Mouse (Mus musculus) heart, embryonic 11.5 days (tissue): ENCODE measurements around the gene Slc47a1. TPM values are rescaled to one million over a fixed set of nuclear protein-coding genes. Genes with fewer than 3 reads are reported as not detected.
A peak's percentile ranks its signal among the peaks of the same experiment; 100 is the strongest.

Experiments
- ATAC-seq: fragments of 200-750 bp; cut with Nextera tagmentation; replicated peaks from 2 replicates; pipeline ENCODE4 v1.8.0; 2017; ENCODE audit warnings: moderate library complexity; ENCODE audit not compliant: insufficient number of reproducible peaks, low FRiP score, low TSS enrichment
- H3K27ac ChIP-seq: fragments of 300-500 bp; sonication (generic); 2 replicates; pipeline ENCODE4 v1.5.1; 2014; ENCODE audit warnings: mild to moderate bottlenecking, low read depth, low read length
- H3K27me3 ChIP-seq: fragments of 300-500 bp; sonication (generic); 2 replicates; pipeline ENCODE4 v1.6.1; 2014; ENCODE audit warnings: mild to moderate bottlenecking, low read length, mixed read lengths; ENCODE audit not compliant: control insufficient read depth, insufficient read depth
- H3K36me3 ChIP-seq: fragments of 300-500 bp; sonication (generic); 2 replicates; pipeline ENCODE4 v1.6.1; 2014; ENCODE audit warnings: mild to moderate bottlenecking, low read length, moderate library complexity, mixed read lengths; ENCODE audit not compliant: control insufficient read depth, insufficient read depth
- H3K4me1 ChIP-seq: fragments of 300-500 bp; sonication (generic); 2 replicates; pipeline ENCODE4 v1.6.1; 2014; ENCODE audit warnings: low read length; ENCODE audit not compliant: control insufficient read depth, insufficient read depth
- H3K4me2 ChIP-seq: fragments of 300-500 bp; sonication (generic); 2 replicates; pipeline ENCODE4 v1.6.1; 2014; ENCODE audit warnings: mild to moderate bottlenecking, moderate library complexity
- H3K4me3 ChIP-seq: fragments of 300-500 bp; sonication (generic); 2 replicates; pipeline ENCODE4 v1.5.1; 2014; ENCODE audit warnings: low read depth, low read length
- H3K9ac ChIP-seq: fragments of 300-500 bp; sonication (generic); 2 replicates; pipeline ENCODE4 v1.6.1; 2014; ENCODE audit warnings: mild to moderate bottlenecking, low read depth, low read length, moderate library complexity
- H3K9me3 ChIP-seq: fragments of 300-500 bp; sonication (generic); replicated peaks from 2 replicates; pipeline ENCODE4 v1.6.1; 2016; ENCODE audit warnings: low read length; ENCODE audit not compliant: control insufficient read depth
- WGBS: fragments of 180-500 bp; shearing (Covaris S2); extraction: QIAGEN DNeasy Blood & Tissue Kit; methylation state at CpG from one replicate; pipeline ENCODE4 v1.1.7; 2014; ENCODE audit not compliant: insufficient replicate concordance; 5-methylcytosine and 5-hydroxymethylcytosine counted together
- polyA plus RNA-seq: library from polyadenylated mRNA; unstranded; fragments of >200 nt; fragmentation: Nextera tagmentation; extraction: Ambion mirVana; gene quantifications from 2 replicates; pipeline ENCODE4 v1.2.1, GENCODE M21; 2014

The Slc47a1 gene
- polyA plus RNA-seq, 1 experiment from 2014 or later = 20.2 TPM

- Histone ChIP-seq H3K9me3 (no peaks in the 10 kb centered on the region), H3K27ac (no peak overlapping the region), H3K27me3 (no peaks in the 10 kb centered on the region), H3K4me1 (no peaks in the 10 kb centered on the region), H3K9ac (no peak overlapping the region), H3K4me3 (no peak overlapping the region), H3K36me3 (no peaks in the 10 kb centered on the region), H3K4me2 (no peak overlapping the region)
- 68% methylated on average over 4 of the region's 4 CpGs for WGBS
- ATAC-seq = no peak
Observed at GRCm38 (mm10) chr11:61388936-61389335, 10.8 kb upstream of the Slc47a1 start.

- ATAC-seq = no peak
- Histone ChIP-seq H3K4me3 (no peak overlapping the region), H3K36me3 (no peaks in the 10 kb centered on the region), H3K4me1 (no peaks in the 10 kb centered on the region), H3K4me2 (no peak overlapping the region), H3K27ac (no peak overlapping the region), H3K9me3 (no peaks in the 10 kb centered on the region), H3K9ac (no peak overlapping the region), H3K27me3 (no peaks in the 10 kb centered on the region)
- WGBS = 58% methylated on average over 6 of the region's 6 CpGs
Observed at GRCm38 (mm10) chr11:61388012-61388411, 9.9 kb upstream of the Slc47a1 start.

DNA sequence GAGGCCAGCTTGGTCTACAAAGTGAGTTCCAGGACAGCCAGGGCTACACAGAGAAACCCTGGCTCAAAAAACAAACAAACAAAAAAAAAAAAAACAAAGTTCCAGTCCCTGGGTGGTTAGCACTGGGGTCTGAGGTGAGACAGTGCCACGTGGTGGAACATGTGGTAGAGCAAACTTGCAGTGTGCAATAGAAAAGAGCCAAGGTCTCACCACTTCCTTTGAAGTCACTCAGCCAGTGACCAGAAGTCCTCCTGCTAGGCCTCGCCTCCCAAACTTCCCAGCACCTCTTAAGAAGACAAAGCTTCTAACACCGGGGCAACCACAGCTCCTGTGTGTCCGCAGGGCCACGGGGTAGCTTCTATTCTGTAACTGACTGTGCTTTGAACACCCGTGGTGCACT, 9.1 kb upstream of the Slc47a1 start:
- Histone ChIP-seq H3K4me3 (no peak overlapping the region), H3K9me3 (no peaks in the 10 kb centered on the region), H3K36me3 (no peaks in the 10 kb centered on the region), H3K27me3 (no peaks in the 10 kb centered on the region), H3K27ac (no peak overlapping the region), H3K9ac (no peak overlapping the region), H3K4me1 (no peaks in the 10 kb centered on the region), H3K4me2 (no peak overlapping the region)
- ATAC-seq = no peak
- 66% methylated on average over 6 of the region's 6 CpGs for WGBS

GRCm38 (mm10) chr11:61385725-61386124, 7.6 kb upstream of the Slc47a1 start:
- ATAC-seq = no peak
- H3K9me3 ChIP-seq = no peaks in the 10 kb centered on the region
- 65% methylated on average over 4 of the region's 4 CpGs for WGBS

GRCm38 (mm10) chr11:61381272-61381671, 3.1 kb upstream of the Slc47a1 start:
- Histone ChIP-seq H3K27ac (no peak overlapping the region), H3K4me1 (0 out of 2 replicates have a peak, but pooled peaks cover 10% of the 10 kb centered on the region), H3K36me3 (no peaks in the 10 kb centered on the region), H3K9ac (no peak overlapping the region), H3K9me3 (no peaks in the 10 kb centered on the region), H3K4me2 (no peak overlapping the region), H3K4me3 (no peak overlapping the region), H3K27me3 (peaks cover 19% of the 10 kb centered on the region)
- ATAC-seq = no peak
- 83% methylated on average over 1 of the region's 1 CpGs for WGBS

More at GRCm38 (mm10) chr11:61385725-61386124, 7.6 kb upstream of the Slc47a1 start:
- no peak overlapping the region for H3K27ac ChIP-seq
- no peaks in the 10 kb centered on the region for H3K27me3 ChIP-seq
- no peak overlapping the region for H3K4me3 ChIP-seq
- H3K9ac ChIP-seq = no peak overlapping the region
- H3K4me2 ChIP-seq = no peak overlapping the region
- H3K36me3 ChIP-seq = no peaks in the 10 kb centered on the region
- no peaks in the 10 kb centered on the region for H3K4me1 ChIP-seq

- H3K9ac ChIP-seq = no peak overlapping the region
- H3K36me3 ChIP-seq = no peaks in the 10 kb centered on the region
- H3K9me3 ChIP-seq = no peaks in the 10 kb centered on the region
- H3K4me1 ChIP-seq = 0 out of 2 replicates have a peak, but pooled peaks cover 13% of the 10 kb centered on the region
- H3K4me2 ChIP-seq = no peak overlapping the region
- no peak overlapping the region for H3K27ac ChIP-seq
- ATAC-seq = no peak
- 65% methylated on average over 4 of the region's 4 CpGs for WGBS
- no peak overlapping the region for H3K4me3 ChIP-seq
- H3K27me3 ChIP-seq = peaks cover 21% of the 10 kb centered on the region
Observed at GRCm38 (mm10) chr11:61378651-61379050, 506 bp upstream of the Slc47a1 start.

- no peak for ATAC-seq
- Histone ChIP-seq H3K4me1 (peaks cover 35% of the 10 kb centered on the region), H3K4me2 (no peak overlapping the region), H3K9ac (no peak overlapping the region), H3K27me3 (no peaks in the 10 kb centered on the region), H3K27ac (no peak overlapping the region), H3K4me3 (no peak overlapping the region), H3K36me3 (no peaks in the 10 kb centered on the region), H3K9me3 (no peaks in the 10 kb centered on the region)
- 98% methylated on average over 2 of the region's 2 CpGs for WGBS
Observed at GRCm38 (mm10) chr11:61368668-61369067, 9.5 kb downstream of the Slc47a1 start.

- ATAC-seq = peak; percentile 81
- no peaks in the 10 kb centered on the region for H3K36me3 ChIP-seq
- H3K4me3 ChIP-seq = 0 out of 2 replicates have a peak overlapping the region, but pooled peaks have one; percentile 10
- H3K27me3 ChIP-seq = no peaks in the 10 kb centered on the region
- WGBS = 29% methylated on average over 9 of the region's 9 CpGs
- H3K9me3 ChIP-seq = no peaks in the 10 kb centered on the region
- H3K27ac ChIP-seq = peak overlapping the region; percentile 97
- H3K4me2 ChIP-seq = peak overlapping the region; percentile 52
- peak overlapping the region; percentile 58 for H3K9ac ChIP-seq
- peaks cover 35% of the 10 kb centered on the region for H3K4me1 ChIP-seq
Observed at GRCm38 (mm10) chr11:61366517-61367273, 11.4 kb downstream of the Slc47a1 start.

GRCm38 (mm10) chr11:61365938-61366337, 12.2 kb downstream of the Slc47a1 start:
- Histone ChIP-seq H3K4me2 (peak overlapping the region; percentile 52), H3K9me3 (no peaks in the 10 kb centered on the region), H3K27ac (peak overlapping the region; percentile 97), H3K9ac (peak overlapping the region; percentile 58), H3K27me3 (no peaks in the 10 kb centered on the region), H3K36me3 (no peaks in the 10 kb centered on the region), H3K4me3 (0 out of 2 replicates have a peak overlapping the region, but pooled peaks have one; percentile 10), H3K4me1 (peaks cover 35% of the 10 kb centered on the region)
- ATAC-seq = no peak
- 31% methylated on average over 3 of the region's 3 CpGs for WGBS
